Mouse (Mus musculus) layer of hippocampus, postnatal 10 days (tissue): ENCODE measurements around the gene Tmtc2. TPM values are rescaled to one million over a fixed set of nuclear protein-coding genes. Genes with fewer than 3 reads are reported as not detected.

Source experiments
- DNase-seq, 2 experiments: peaks; one replicate each; pipeline ENCODE4 v3.0.0; 2021; ENCODE audit warnings: low spot score in 2 of 2
- total RNA-seq, 2 experiments: library from RNA; stranded (reverse); gene quantifications; 2 replicates each; pipeline ENCODE4 v1.2.3; 2021

Gene Tmtc2
- total RNA-seq, 2 experiments from 2014 or later, result 10.7 to 11.0 TPM

DNA sequence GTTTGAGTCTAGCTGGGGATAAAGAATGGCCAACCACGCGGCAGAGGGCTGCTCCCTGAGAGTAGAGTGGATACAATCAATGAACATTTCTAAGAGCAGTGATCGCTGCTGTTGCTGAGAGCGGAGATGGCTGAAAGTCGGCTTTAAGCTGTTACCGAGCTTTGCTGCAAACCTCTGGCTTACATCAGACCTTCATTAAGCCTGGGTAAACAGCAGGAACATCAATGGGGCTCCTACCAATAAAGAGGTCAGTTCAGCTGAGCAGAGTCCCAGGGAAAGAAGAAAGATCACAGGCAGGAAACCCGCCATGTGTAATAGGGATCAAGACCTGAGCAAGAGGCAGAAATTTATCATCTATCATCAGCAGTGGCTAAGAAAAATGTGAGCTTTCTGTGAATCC is 72.5 kb downstream of the Tmtc2 start:
- DNase-seq, result no peak

DNA sequence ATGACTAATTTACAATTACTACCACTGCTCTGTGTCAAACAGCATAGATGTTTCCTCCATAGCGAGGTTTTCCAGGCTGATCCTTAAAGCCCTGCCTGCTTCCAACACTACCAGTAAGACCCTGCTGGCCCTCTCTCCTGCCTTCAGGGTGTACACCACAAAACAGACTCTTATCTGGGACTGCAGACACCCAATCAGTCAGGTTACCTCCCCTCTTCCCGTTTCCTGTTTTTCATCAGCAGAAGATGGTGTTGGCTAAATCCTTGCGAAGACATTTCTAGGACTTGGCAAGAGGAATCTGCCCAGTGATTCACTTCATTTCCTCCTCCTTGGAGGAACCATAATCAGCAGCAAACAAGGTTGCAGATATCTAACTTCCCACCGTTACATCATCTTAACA is 73.8 kb downstream of the Tmtc2 start:
- DNase-seq, result no peak

DNA sequence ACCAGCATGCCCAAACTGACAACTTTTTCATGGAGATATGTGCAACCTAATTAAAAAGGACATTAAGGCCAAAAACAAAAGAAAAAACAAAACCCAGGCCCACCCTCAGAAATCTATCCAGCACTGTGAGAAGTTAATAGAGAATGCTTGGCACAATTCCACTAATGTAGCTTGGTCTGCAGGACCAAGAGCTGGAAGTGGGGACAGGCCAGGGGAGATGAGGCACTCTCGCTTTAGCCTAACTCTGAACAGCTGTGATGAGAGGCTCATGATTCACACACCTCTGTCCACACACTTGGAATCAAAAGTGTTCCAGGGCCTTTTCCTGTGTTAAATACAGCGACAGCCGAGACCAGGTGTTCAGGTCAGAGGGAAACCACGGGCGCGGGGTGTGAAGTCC is 79.0 kb downstream of the Tmtc2 start:
- DNase-seq, result no peak

DNA sequence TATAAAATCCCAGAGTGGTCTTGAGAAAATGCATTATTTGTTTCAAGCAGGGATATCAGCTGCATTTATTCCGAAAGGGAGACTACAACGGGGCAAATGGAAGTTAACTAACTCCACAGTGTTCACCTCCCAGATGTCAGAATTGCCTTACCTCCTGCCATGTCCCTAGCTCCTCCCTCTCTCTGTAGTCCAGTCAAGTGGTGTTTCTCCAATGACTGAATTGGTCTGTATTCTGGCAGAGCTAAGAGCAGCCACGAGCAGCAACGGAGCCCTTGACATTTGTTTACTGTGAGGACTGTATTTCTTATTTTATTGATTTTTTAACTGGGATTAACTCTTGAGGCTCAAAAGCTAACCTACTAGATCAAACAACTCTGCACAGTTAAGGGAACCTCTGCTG is 81.8 kb downstream of the Tmtc2 start:
- no peak for DNase-seq

DNA sequence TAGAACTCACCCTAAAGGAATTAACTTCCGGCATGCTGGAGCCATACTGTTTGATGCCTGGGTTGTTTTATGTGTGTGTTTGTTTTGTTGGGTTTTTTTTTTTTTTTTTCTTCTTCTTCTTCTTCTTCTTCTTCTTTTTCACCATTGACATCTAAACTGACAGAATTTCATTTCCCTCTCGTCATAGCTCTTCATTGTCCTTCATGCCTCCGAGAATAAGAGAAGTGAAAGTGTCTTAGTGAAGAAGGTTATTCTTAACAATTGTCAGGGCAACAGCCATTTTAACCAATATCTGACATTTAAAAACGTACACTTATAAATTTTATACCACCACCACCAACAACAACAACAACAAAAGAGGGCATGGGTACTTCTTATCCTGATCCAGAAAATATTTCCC is 83.5 kb downstream of the Tmtc2 start:
- no peak for DNase-seq

DNA sequence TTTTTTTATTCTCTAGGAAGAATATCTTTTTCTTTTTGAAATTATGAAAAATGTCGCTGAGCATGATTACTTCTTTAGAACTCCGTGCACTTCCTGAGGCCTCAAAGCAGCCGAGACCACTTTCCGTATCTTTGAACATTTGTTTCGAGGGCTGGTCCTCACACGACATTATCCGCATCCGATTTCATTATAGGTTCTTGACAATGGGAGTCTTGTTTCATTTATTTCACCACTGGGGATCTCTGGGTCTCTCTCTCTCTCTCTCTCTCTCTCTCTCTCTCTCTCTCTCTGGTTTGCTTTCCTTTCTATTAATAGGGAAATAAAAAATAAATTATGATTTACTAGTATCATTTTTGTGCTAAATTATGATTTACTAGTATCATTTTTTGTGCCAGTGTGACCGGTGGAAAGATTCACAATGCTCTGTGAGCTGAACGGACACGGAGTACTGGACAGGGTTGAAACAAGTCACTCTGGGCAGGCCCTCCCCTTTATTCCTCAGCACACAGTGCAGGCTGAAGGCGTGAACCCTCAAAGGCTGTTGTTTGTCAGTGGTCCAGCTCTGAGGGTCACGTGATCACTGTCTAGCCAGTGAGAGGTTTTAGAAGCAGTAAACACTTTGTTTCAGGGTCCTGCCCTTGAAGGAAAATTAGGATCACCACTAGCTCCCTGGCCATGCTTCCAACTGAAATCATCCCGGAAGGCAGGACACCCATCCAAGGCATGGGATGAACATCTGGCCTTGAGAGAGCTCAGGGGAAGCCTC is 84.1 kb downstream of the Tmtc2 start:
- DNase-seq, result no peak

DNA sequence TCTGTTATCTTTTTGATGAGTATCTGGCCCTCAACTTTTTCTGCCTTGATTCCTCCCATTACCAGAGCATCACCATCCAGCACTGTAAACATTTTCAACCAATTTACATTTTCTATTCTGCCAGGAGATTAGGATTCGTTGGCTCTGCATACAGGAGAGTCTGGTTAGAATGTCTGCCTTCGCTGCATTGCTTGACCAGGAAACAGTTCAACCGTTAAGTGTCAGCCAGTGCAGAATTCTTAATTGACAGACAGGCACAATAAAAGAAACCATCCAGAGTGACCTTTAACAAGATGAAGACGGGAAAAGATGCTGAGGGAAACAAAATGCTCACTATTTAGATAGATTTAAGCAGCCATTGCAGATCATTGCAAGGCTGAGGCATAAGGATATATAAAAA is 87.3 kb downstream of the Tmtc2 start:
- DNase-seq, result no peak

DNA sequence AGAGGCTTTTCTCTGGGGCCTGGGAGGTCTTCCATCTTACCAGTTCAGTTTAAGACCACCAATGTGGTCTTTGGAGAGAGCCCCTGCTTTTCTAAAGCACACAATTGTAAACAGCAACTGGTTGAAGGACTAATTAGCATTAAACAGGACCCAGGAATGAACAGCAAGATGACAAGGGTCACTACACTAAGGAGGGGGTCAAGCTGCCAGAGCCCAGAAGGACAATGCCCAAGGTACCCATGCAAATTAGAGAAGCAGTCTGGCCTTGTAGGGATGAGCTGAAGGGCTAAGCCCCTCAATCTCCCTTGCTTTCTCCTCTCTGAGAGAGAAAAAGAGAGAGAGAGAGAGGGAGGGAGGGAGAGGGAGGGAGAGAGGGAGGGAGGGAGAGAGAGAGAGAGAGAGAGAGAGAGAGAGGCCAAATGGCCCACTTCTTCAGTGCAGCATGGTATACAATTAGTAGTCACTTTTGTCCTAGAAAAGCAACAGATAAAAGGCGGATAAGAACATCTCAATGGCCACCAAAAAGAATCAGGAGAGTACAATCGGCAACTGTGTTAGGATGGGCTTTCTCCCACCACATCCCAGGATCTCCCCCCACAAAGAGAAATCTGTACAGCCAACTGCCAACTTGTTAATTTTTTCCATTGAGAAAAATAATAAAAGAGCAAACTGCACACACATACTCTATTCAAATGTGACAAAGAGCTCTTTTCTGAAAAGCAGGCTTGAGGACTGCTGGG is 89.7 kb downstream of the Tmtc2 start:
- no peak for DNase-seq

DNA sequence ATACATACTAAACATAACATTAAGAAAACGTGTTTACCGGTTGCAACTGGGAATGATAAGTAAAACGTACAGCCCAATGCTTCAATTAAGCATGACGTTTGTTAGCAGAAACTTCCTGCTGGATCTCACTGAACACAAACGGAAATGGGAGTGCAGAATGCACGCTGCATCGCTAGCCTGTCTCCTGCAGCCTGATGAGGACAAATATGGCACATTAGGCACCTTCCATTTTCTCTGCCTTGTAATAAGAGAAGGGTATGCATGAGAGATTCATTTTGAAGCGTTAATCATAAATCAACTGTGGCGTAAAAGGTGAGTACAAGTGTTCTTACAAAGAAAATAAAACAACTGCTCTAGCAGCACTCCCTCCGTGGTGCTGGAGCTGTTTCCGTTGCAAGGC is 94.5 kb downstream of the Tmtc2 start:
- no peak for DNase-seq

DNA sequence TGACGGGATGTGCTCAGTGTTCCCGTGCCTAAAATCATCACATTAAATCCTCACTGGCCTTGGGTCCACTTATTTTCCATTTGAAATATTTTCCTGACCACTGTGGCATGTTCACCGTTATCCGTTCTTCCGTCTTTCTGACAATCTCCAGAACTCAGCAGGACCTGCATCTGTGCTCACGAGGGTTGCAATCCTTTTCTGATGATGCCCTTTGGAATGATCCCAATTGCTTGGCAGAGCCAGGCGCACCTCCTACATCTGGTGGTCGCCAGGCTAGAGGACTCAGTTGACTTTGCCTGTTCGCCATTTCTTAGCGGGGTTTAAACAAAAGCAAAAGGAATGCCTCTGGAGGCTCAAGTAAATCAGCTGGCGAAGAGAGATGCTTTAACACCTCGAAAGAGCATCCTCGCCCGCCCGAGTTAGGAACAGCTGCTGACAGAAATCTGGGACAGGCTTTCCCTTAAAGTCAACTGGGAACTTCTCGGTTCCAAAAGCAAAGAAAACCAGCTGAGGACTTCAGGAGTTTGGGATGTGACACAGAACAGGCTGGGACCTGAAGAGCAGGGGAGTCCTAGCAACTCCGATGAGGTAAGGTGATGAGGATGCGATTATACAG is 96.5 kb downstream of the Tmtc2 start:
- no peak for DNase-seq

DNA sequence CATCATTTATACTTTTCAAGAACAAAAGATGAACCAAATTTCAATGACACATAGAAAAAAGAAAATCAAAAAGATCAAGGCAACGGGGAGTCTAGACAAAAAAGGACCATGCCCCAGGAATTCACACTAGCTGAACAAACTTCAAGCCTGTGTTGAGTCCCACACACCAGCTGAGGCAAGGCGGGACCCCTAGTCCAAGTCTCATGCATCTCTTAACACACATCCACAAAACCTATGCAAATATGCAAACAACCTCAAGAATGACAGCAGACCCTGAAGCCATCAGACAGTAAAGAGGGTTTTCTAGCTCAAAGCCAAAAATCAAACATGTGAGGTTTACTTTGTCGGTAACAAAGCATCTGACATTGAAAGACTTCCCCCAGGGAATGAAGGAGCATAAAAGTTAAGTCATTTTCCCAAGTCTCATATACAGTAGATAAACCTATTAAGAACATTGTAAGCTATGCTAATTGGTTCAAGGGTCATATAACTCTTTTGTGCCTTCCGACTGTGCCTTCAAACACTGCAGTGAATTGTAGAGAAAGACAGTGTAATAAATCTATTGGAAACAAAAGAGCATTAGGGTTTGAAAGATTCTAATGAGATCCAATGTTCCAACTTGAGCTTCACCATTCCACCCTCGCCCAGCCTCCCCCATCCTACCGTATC is 100.0 kb downstream of the Tmtc2 start:
- no peak for DNase-seq

DNA sequence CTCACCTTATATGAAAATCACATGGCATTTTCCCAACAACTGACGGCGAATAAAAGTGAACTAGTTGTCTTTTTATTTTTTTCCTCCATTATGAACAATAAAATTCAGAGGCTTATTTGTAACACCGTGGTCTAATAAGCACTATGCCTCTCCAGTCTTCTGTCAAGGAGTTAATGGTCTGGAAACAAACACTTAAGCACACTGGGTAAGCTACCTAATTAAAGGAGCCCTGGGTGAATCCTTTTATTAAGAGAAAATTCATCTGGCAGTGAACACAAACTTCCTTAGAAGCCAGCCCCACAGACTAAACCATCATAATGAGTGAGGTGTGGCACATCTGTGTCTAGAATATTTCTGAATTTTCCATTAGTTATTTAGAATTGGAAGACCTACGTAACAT is 109.9 kb downstream of the Tmtc2 start:
- no peak for DNase-seq

DNA sequence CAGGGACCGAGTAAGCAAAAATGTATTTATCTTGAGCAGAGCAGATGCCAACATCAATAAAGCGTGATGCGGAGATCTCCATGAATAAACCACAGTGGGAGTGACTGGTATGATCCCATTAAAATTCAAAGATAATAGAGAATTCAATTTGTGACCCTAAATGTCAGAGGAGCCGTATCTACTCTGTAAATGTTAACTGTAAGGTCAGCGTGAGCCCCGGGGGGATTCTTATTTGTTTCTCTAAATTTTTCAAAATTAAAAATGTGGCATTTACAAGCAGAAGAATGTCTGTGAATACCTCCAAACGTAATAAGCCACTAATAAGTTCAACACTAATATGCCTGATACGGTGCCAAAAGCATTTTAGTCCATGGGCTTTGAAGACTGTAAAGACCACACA is 120.8 kb downstream of the Tmtc2 start:
- DNase-seq, result no peak

DNA sequence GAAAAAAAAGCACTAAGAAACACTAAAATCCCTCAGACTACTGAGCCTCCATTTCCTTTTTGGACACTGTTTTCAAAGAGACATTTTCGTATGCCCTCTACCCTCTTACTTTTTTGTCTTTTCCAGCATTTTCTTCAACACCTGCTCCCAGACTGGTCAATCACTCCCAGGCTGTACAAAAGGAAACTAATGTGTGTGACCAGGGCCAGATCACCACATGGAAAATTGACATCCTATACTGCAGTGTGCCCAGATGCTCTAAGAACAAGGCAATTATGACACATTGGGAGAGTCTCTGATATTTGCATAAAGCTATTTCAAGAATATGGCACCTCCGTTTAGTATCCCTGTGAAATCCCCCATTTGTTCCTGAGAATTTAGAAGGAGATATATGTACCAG is 127.1 kb downstream of the Tmtc2 start:
- DNase-seq, result no peak

DNA sequence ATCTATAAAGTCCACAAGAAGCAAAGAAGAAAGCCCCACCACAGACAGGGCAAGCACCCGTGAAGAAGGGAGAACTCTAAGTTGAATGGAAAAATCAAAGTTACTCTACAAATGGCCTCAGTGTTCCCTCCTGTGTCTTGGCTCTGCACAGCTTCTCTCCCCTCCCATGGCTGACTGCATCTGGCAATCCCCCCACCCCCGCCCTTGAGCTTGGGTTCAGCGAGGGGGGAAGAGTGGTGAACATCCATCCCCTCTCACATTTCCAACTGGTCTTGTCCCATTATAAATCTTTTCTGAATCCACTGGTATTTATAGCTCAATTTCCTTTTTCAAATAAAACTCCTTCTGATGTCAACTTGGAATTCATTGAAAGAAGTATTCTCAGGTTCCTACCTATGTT is 129.9 kb downstream of the Tmtc2 start:
- DNase-seq, result no peak

DNA sequence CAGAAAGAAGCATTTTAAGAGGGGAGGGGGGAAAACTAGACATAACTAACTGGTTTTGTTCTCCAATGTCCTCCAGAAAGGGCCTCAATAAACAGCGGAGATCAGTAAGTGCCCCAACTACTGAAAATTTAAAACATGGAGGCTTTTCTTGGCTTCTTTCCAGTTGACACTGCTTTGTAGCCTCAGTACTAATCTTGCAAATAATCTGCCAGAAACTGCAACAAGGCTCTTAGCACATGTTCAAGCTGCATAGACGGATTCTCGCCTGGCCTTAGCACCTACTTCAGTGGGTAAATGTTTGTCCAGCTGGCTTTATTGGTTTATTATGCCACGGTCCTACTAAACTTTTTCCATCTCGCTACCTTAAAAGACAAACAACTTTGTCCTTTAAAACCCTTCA is 139.4 kb downstream of the Tmtc2 start:
- no peak for DNase-seq

DNA sequence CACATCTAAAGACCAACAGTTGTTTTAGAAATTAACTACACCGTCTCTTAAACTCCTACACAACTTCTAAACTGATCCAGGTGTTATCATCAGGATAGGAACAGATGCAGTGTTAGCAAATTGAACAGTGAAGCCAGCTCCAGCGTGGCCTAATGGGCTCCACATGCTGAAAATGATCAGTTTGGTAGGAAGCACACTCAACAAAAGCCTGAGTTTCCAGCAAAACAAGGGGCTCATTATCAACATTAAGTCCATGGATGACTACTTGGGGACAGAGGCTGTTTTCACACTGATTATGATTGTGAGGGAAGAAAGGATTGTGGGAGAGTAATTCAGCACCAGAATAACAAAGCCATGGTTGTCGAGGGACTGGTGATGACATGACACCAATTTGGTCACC is 143.4 kb downstream of the Tmtc2 start:
- DNase-seq, result no peak

DNA sequence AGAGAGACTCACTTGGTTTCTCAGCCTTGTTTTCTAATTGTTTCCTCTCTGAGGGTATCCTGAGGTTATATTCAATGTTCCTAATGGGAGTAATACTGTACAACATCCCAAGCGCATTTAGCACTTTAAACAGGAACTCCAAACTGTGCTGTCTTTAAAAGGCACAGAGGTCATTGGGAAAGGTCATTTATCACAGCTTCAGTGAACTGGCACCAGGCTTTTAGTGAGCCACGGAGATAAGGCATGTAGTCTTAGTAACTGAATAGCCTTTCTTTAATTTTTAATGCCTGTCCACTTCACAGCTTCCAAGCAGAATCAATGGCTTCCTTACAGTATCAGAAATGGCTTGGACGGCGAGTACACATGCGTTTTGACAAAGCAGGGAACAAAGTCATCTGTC is 144.0 kb downstream of the Tmtc2 start:
- DNase-seq, result no peak

DNA sequence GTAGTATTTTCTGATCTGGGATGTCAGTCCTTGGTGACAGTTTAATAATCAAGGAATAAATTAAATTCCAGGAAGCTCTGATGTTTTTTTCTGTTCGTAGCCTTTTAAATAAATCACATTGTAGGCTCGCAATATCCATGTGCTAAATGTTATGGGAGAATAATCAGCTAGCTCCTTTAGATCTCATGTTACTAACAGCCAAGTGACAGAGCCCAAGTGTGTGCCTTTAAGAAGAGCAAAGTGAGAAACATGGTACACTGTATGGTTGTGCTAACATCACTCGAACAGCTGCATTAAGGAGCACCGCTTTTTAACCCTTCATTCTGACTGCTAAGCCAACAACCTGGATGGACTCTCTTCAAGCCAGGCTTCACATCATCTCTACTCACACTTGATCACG is 146.2 kb downstream of the Tmtc2 start:
- no peak for DNase-seq

DNA sequence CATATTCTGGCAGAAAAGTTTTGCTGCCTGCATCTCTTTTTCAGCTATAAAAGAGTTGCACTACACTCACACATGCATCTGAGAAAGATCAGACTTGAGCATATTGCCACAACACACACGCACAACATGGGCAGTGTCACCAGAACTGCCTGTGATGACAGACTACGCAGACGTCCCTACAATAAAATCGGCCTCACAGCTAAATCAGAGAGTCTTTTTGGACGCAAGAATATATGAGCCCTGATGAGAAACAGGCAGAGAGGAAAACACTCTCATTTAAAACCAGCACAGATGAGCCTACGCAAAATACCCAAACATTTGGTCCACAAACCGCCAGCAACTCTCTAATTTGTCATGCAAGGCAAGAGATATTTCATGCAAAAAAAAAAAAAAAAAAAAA is 146.6 kb downstream of the Tmtc2 start:
- no peak for DNase-seq

DNA sequence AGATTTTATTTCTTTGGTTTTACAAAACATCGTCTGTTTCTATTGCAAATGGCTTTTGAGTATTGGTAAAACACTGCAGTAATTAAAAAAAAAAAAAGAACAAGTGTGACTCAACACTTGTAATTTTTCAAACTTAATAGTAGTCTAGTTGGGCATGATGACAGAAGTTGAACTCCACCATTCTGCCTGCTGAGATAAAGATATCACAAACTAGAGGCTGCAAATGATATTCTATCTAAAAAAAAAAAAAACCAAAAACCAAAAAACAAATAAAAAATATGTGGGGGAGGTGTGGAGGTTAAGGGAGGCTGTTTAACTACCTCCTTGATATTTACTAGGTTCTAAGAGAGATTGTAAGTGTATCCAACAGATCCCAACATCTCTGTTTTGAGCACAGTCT is 149.2 kb downstream of the Tmtc2 start:
- no peak for DNase-seq

DNA sequence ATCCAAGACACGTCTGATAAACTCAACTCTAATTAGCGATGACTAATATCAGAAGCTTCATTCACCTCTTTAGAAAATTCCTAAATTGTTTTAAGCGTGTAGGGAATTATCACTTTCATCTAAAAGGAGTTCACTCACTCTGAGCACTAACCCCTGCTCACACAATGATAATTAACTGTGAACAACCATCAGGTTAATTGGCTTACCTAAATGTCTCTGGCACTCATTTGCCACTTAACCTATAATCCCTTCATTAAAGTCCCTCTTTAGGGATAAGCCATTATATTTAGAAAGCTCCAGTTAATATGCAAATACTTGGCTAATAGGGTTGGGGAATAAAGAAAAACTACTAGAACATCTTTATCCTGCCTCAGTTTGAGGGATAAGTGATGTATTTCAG is 151.1 kb downstream of the Tmtc2 start:
- DNase-seq, result no peak
